Mouse (Mus musculus) spleen, adult 2 months (tissue): Measurements from ENCODE around the gene Slc6a17.

Experiments
- CTCF ChIP-seq: fragments of 200-500 bp; IDR thresholded peaks from 2 replicates; pipeline ENCODE4 v1.5.1; 2011; ENCODE audit warnings: mild to moderate bottlenecking, inconsistent platforms; ENCODE audit not compliant: insufficient read depth, insufficient read length, insufficient replicate concordance; ENCODE audit errors: extremely low read depth
- POLR2A ChIP-seq: fragments of 200-500 bp; IDR thresholded peaks from 2 replicates; pipeline ENCODE4 v1.6.1; 2011; ENCODE audit warnings: low read depth, low read length, inconsistent platforms

- no peak for TF ChIP-seq CTCF
- TF ChIP-seq POLR2A: no peak
Observed at GRCm38 (mm10) chr3:107508696-107509095, 9.1 kb downstream of the Slc6a17 start.
